Mouse (Mus musculus): ENCODE results near the gene Nsmce1.

- TF ChIP-seq POLR2A (IDR thresholded peaks at IDR 0.05; ENCODE audit: insufficient read depth, low read depth, low read length) (no peak), CTCF (IDR thresholded peaks at IDR 0.05; ENCODE audit: insufficient read depth, low read depth, low read length) (no peak)
Measured at GRCm38 (mm10) chr7:125491760-125492159, 364 bp upstream of the Nsmce1 start.

Measured in olfactory bulb, adult 2 months (tissue).